Mouse (Mus musculus): ENCODE results near the gene Kdm4a. TPM values are rescaled to one million over a fixed set of nuclear protein-coding genes. Genes with fewer than 3 reads are reported as not detected.

Gene Kdm4a
- total RNA-seq (2014; rRNA removed; ENCODE audit: low replicate concordance), result 30.0 and 45.5 TPM in 2 replicates
- polyA plus RNA-seq (2015; fragmentation: Nextera tagmentation; extraction: Ambion mirVana), result 15.3 and 17.8 TPM in 2 replicates

- under 1% methylated on average over 38 of the region's 38 CpGs for whole genome bisulfite sequencing
- H3K9ac ChIP-seq (replicated peaks; ENCODE audit: low read depth, low read length), result peak within 1 kb of the TSS; percentile 77
- H3K36me3 ChIP-seq (replicated peaks; ENCODE audit: control insufficient read depth, insufficient read depth, low read length), result peaks cover 28% of the 10 kb centered on the region
- ATAC-seq (ENCODE audit: insufficient read depth, low read depth) (peak; percentile 99), DNase-seq (ENCODE audit: low spot score) (peak; percentile 99)
- H3K4me2 ChIP-seq (ENCODE audit: low read depth, low read length), result peak within 1 kb of the TSS; percentile 79
- H3K9me3 ChIP-seq (replicated peaks; ENCODE audit: control insufficient read depth, low read length), result no peaks in the 10 kb centered on the region
- peak within 1 kb of the TSS; percentile 95 for H3K27ac ChIP-seq (ENCODE audit: low read depth)
- no peaks in the 10 kb centered on the region for H3K27me3 ChIP-seq (ENCODE audit: control insufficient read depth, insufficient read depth, low read length)
- peaks cover 4% of the 10 kb centered on the region for H3K4me1 ChIP-seq (ENCODE audit: control insufficient read depth, insufficient read depth)
- peak within 1 kb of the TSS; percentile 74 for H3K4me3 ChIP-seq (ENCODE audit: low read depth, low read length)
- TF ChIP-seq CTCF (IDR thresholded peaks at IDR 0.05; ENCODE audit: low read depth) (no peak), EP300 (IDR thresholded peaks at IDR 0.05; ENCODE audit: low read depth) (no peak)
Observed at GRCm38 (mm10) chr4:118179467-118180300, at the start of gene Kdm4a. Gene Kdm4a (minus strand): TSS chr4:118180043.

GRCm38 (mm10) chr4:118229035-118229770 is 49.4 kb upstream of the Kdm4a start:
- no peak for TF ChIP-seq CTCF (IDR thresholded peaks at IDR 0.05; ENCODE audit: low read depth)
- TF ChIP-seq EP300 (IDR thresholded peaks at IDR 0.05; ENCODE audit: low read depth), result no peak
- no peak overlapping the region for H3K4me2 ChIP-seq (ENCODE audit: low read depth, low read length)
- 73% methylated on average over 6 of the region's 6 CpGs for WGBS
- H3K9me3 ChIP-seq (replicated peaks; ENCODE audit: control insufficient read depth, low read length), result no peaks in the 10 kb centered on the region
- no peak overlapping the region for H3K27ac ChIP-seq (ENCODE audit: low read depth)
- H3K36me3 ChIP-seq (replicated peaks; ENCODE audit: control insufficient read depth, insufficient read depth, low read length), result peaks cover 20% of the 10 kb centered on the region
- ATAC-seq (ENCODE audit: insufficient read depth, low read depth) (no peak), DNase-seq (ENCODE audit: low spot score) (no peak)
- H3K4me3 ChIP-seq (ENCODE audit: low read depth, low read length), result no peak overlapping the region
- H3K27me3 ChIP-seq (ENCODE audit: control insufficient read depth, insufficient read depth, low read length), result no peaks in the 10 kb centered on the region
- H3K9ac ChIP-seq (replicated peaks; ENCODE audit: low read depth, low read length), result no peak overlapping the region
- H3K4me1 ChIP-seq (ENCODE audit: control insufficient read depth, insufficient read depth), result no peaks in the 10 kb centered on the region

GRCm38 (mm10) chr4:118227398-118227797 is 47.6 kb upstream of the Kdm4a start:
- ATAC-seq (ENCODE audit: insufficient read depth, low read depth) (no peak), DNase-seq (ENCODE audit: low spot score) (no peak)
- H3K4me1 ChIP-seq (ENCODE audit: control insufficient read depth, insufficient read depth), result no peaks in the 10 kb centered on the region
- WGBS, result 90% methylated on average over 12 of the region's 12 CpGs
- H3K9me3 ChIP-seq (replicated peaks; ENCODE audit: control insufficient read depth, low read length), result no peaks in the 10 kb centered on the region
- no peak overlapping the region for H3K4me3 ChIP-seq (ENCODE audit: low read depth, low read length)
- peaks cover 38% of the 10 kb centered on the region for H3K36me3 ChIP-seq (replicated peaks; ENCODE audit: control insufficient read depth, insufficient read depth, low read length)
- H3K27ac ChIP-seq (ENCODE audit: low read depth), result no peak overlapping the region
- no peak for TF ChIP-seq EP300 (IDR thresholded peaks at IDR 0.05; ENCODE audit: low read depth)
- TF ChIP-seq CTCF (IDR thresholded peaks at IDR 0.05; ENCODE audit: low read depth), result no peak
- H3K4me2 ChIP-seq (ENCODE audit: low read depth, low read length), result no peak overlapping the region
- no peaks in the 10 kb centered on the region for H3K27me3 ChIP-seq (ENCODE audit: control insufficient read depth, insufficient read depth, low read length)
- no peak overlapping the region for H3K9ac ChIP-seq (replicated peaks; ENCODE audit: low read depth, low read length)

GRCm38 (mm10) chr4:118221261-118221660 is 41.4 kb upstream of the Kdm4a start:
- Histone ChIP-seq H3K4me1 (ENCODE audit: control insufficient read depth, insufficient read depth) (no peaks in the 10 kb centered on the region), H3K27me3 (ENCODE audit: control insufficient read depth, insufficient read depth, low read length) (no peaks in the 10 kb centered on the region), H3K9ac (replicated peaks; ENCODE audit: low read depth, low read length) (no peak overlapping the region), H3K27ac (ENCODE audit: low read depth) (no peak overlapping the region), H3K4me2 (ENCODE audit: low read depth, low read length) (no peak overlapping the region), H3K9me3 (replicated peaks; ENCODE audit: control insufficient read depth, low read length) (no peaks in the 10 kb centered on the region), H3K4me3 (ENCODE audit: low read depth, low read length) (no peak overlapping the region), H3K36me3 (replicated peaks; ENCODE audit: control insufficient read depth, insufficient read depth, low read length) (peaks cover 54% of the 10 kb centered on the region)
- no peak for DNase-seq (ENCODE audit: low spot score)
- WGBS, result 80% methylated on average over 7 of the region's 7 CpGs
- no peak for TF ChIP-seq CTCF (IDR thresholded peaks at IDR 0.05; ENCODE audit: low read depth)
- no peak for TF ChIP-seq EP300 (IDR thresholded peaks at IDR 0.05; ENCODE audit: low read depth)
- ATAC-seq (ENCODE audit: insufficient read depth, low read depth), result no peak

- Histone ChIP-seq H3K9ac (replicated peaks; ENCODE audit: low read depth, low read length) (no peak overlapping the region), H3K36me3 (replicated peaks; ENCODE audit: control insufficient read depth, insufficient read depth, low read length) (peaks cover 49% of the 10 kb centered on the region), H3K4me2 (ENCODE audit: low read depth, low read length) (no peak overlapping the region), H3K9me3 (replicated peaks; ENCODE audit: control insufficient read depth, low read length) (no peaks in the 10 kb centered on the region), H3K4me1 (ENCODE audit: control insufficient read depth, insufficient read depth) (no peaks in the 10 kb centered on the region), H3K27me3 (ENCODE audit: control insufficient read depth, insufficient read depth, low read length) (no peaks in the 10 kb centered on the region), H3K27ac (ENCODE audit: low read depth) (no peak overlapping the region), H3K4me3 (ENCODE audit: low read depth, low read length) (no peak overlapping the region)
- TF ChIP-seq CTCF (IDR thresholded peaks at IDR 0.05; ENCODE audit: low read depth) (no peak), EP300 (IDR thresholded peaks at IDR 0.05; ENCODE audit: low read depth) (no peak)
- 77% methylated on average over 9 of the region's 9 CpGs for WGBS
- no peak for DNase-seq (ENCODE audit: low spot score)
- no peak for ATAC-seq (ENCODE audit: insufficient read depth, low read depth)
Observed at GRCm38 (mm10) chr4:118220756-118221155, 40.9 kb upstream of the Kdm4a start.

Data from heart, postnatal 0 days (tissue).